Mouse (Mus musculus) kidney, adult 8-10 months (tissue): ENCODE measurements around the gene Tfe3.

Source experiments
- DNase-seq, 2 experiments: peaks; one replicate each; pipeline ENCODE4 v3.0.0; 2022

The Tfe3 gene

DNA sequence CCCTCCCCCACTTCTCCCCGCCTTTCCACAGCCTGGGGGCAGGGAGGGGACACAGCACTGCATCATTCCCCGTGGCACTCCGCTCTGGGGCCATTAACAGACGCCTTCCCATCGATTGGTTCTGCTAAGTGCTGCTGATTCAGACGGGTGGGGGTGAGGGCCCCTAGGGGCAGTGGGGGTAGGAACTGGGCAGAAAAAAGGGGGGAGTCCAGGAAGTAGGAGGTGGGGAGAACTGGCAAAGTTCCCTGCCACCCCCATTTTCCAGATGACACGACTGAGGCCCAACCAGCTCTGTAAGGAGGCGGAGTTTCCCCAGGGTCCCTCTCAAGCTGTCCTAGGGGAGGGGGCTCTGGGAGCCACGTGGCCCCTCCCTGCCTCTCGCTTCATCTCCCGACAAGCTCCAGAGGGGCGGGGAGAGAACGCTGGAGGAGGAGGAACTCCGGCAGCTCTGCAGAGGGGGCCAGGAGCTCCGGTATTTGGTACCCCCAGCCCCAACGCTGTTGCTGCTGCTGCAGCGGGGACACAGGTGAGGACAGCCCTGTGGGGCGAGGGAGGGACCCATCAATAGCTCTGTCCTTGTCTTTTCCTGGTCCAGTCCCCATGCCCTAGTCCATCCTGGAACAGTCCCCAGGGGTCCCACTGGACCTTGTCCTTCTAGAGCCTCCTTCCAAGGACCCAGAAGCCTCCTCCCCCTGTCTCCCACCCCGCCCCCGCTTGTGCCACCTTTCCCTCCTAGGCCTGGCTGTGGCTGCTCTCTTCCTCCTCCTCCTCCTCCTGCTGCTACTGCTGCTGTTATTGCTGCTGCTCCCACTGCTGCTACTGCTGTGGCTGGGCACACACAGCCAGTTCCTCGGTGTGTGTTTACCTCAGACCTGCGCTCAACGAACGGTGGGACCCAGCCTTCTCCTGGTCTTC lies 59.8 kb downstream of the Tfe3 start, which contains the start of gene Kcnd1:
Kcnd1 (plus strand) TSS at position 425 of the 915 bp plus-strand sequence.
- no peak for DNase-seq
